Mouse (Mus musculus) spleen, adult 2 months (tissue): Measurements from ENCODE around the gene Glis1.

Experiments
- CTCF ChIP-seq: fragments of 200-500 bp; IDR thresholded peaks from 2 replicates; pipeline ENCODE4 v1.5.1; 2011; ENCODE audit warnings: mild to moderate bottlenecking, inconsistent platforms; ENCODE audit not compliant: insufficient read depth, insufficient read length, insufficient replicate concordance; ENCODE audit errors: extremely low read depth
- POLR2A ChIP-seq: fragments of 200-500 bp; IDR thresholded peaks from 2 replicates; pipeline ENCODE4 v1.6.1; 2011; ENCODE audit warnings: low read depth, low read length, inconsistent platforms

GRCm38 (mm10) chr4:107589046-107589445 is 154.7 kb downstream of the Glis1 start:
- TF ChIP-seq CTCF (no peak), POLR2A (no peak)
